Mouse (Mus musculus) mouse embryonic stem cell (cell line): ENCODE measurements at regions not wholly inside any gene's neighbourhood (a gene's known extent, or its start where the extent isn't known, plus 50 kb on each side); places are given as distances from the start of the nearest gene placed in this dataset.

Experiments
- in situ Hi-C, 2 experiments: fragments of 300-500 bp; cut with MboI; formaldehyde crosslinking; loops; 1 replicate in 1 of 2; 3 replicates in 1 of 2; pipeline ENCODE4 v1.14.3; 2019 to 2020; ENCODE audit warnings: low sequenced_read_pairs in 2 of 2, low pct_unique_long_range_greater_than_20kb in 1 of 2, mixed read lengths in 1 of 2; ENCODE audit not compliant: unreplicated experiment in 1 of 2

DNA sequence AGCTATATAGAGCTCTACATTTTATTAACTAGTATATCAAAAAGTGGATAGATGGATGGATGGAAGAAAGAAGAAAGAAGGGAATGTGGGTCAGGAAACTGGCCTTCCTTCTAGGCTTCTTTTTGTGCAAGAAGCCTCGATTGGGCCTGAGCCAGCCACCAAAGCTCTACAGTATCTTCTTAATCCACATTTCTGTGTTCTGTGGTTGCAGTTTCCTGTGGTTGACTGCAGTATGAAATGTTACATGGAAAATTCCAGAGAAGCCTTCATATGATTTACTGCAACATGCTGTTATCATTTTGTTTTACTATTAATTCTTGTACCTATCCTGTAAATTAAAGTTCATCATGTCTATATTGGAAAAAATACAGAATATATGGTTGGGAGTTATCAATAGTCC, 173.3 kb downstream of the Gm5447 start:
- in situ Hi-C loops = no loop called here

DNA sequence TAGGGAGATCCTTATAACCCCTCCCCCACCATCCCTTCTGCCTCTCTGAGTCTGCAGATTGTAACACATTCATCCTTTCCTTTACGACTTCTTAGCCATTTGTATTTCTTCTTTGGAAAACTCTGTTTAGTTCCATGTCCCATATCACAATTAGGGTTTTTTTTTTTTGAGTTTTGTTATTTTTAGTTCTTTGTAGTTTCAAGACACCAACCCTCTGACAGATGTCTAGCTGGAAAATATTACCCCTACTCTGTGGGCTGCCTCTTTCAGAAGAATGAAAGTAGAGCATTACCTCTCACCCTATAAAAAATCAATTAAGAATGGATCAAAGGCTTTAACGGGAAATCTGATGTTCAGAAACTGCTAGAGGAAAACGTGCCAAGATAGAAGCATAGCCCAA, 180.1 kb downstream of the Gm5447 start:
- in situ Hi-C loops = no loop called here

DNA sequence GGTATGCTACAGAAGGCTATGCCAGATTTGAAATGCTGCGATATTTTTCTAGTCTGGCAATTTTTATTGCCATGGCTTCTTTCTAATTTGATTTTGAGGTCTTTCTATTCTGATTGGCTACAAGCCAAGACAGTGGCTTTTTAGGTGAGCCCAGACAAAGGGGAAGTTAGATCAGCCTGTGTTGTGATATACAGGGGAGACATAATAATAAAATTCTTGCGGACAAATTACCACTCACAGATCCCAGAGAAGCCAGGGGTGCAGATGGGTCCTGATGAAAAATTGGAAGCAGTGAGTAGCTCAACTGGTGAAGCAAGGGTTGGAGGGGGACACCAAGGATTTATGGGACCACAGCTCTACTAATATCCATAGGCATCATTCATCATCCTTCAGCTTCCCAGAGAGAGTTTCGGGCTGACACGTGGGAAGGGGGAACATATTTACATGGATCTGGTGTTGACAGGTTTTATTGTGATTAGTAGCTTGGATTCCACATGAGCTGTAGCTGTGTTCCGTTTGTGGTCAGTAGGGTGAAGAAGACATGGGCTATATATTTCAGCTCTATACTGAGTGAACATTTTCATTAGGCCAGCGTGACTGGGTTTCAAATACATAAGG, 190.0 kb downstream of the Gm5447 start:
- in situ Hi-C loops = no loop called here

DNA sequence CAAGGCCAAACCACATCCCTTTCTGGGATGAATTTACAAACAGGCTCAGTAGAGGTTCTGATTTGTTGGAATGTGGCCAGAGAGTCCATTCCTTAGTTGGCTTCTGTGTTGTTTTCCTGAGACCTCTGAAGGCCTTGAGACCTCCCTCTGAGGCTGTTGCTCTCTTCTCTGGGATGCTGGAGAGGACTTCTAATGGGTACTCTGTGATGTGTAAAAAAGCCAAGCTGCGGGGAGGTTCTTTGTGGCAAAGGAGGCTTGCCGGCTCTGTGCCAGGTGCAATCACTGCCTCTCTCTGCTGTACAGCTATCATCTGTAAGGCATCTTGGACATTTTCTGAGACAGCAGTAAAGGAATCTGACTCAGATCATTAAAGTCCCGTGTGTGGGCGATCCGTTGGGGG, 192.3 kb downstream of the Gm5447 start:
- in situ Hi-C loops = no loop called here

DNA sequence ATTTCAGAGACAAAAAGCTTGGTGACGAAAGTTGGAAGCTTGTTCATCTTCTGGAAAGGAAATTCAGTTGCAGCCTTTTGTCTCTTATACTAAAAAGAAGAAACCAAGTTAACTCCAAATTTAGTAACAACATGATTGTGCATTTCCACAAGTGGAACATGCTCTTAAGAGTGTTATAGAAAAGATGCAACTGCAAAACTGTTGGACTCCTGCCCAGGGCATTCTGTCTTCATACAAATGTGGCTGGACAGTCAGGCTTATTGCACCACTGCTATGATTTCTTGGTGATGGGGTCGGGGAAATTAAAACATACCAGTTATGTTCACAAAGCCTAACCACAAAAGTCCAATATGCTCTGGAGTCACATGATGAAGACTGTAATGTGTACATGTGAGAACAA, 194.8 kb downstream of the Gm5447 start:
- in situ Hi-C loops = no loop called here

DNA sequence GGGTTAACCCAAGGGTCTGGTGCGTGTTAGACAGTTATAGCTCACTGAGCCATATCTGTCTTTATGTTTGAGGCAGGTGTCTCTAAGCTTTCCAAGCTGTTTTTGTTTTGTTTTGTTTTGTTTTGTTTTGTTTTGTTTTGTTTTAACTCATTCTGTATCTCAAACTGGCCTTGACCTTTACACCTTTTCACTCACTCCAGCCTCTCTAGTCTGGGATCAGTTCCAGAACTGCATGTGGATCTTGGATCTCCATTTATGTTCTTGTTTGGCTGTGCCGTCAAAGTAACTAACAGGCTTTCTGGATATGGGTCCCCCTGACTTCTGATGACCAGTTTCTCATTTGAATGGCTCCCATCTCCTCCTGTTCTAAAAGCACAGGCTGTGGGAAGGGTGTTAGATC, 197.7 kb downstream of the Gm5447 start:
- in situ Hi-C loops = no loop called here

DNA sequence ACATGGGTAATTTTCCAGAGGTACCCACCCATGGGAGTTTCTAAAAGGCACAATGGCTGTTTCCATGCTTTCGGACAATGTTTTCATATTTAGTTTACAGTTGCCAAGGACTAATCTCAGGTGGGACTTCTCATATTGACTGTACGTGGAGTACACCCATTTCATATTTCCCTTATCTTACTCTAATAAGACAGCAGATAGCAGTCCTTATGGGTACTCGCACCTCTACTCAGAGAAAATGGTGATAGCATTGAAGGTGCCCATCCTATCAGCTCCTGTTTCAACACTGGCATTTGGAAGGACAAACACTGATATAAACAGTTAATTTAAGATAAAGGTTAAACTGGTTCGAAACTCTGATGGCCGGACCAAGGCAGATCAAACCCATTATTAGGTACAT, 198.6 kb downstream of the Gm5447 start:
- in situ Hi-C loops = no loop called here

DNA sequence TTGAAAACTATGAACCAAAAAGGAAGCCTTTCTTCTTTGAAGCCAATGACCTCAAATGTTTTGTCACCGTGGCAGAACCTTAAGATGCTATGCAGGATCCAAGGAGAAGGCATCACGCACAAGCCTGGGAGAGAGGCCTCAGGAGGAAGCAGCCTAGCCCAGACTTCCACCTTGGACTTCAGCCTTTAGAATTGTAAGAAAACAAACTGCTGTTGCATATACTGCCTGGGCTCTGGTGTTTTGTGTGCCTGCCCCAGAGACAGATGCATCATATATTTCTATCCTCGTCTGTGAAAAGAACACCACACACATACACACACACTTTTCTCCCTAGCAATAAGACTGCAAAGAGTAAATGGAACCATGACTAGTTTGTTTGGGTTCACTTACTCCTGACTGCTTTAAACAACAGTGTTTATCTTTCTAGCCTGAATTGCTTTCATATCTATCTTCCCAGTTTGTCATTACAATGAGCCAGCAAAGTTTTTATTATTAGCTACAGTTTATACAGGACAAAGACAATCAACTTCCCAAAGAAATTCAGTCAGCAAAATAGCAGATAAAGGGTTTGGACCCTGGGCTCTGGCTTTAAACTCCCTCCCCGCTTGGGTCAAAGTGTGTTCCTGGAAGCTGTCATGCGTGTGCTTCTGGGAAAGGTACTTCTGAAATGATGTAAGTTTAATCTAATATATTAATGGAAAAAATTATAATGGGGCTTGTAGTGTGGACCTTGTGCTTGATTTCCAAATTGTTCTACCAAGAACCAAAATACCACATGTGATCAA, 204.2 kb downstream of the Gm5447 start:
- in situ Hi-C loops = loop anchor here in 1 of 2 experiments (25.0 kb wide), 1 partner anchor 291 kb away; no protein-coding TSS in a partner anchor

DNA sequence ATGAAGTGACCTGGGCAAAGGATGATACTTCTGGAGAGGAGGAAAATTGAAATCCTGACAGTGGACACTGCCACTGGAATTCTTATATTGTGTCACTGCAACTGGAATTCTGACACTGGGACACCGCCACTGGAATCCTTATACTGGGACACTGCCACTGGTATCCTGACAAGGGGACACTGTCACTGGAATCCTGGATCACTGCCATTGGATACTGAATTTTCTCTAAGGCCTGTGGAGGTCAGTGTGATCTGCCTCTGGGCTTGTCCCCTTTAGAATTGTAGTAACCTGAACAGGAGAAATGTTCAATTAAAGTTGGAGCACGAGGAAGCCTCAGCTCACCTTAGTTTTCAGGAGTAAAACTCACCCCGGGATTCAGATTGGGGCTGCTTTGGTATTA, 205.0 kb downstream of the Gm5447 start:
- in situ Hi-C loops = loop anchor here in 1 of 2 experiments (25.0 kb wide), 1 partner anchor 292 kb away; no protein-coding TSS in a partner anchor

DNA sequence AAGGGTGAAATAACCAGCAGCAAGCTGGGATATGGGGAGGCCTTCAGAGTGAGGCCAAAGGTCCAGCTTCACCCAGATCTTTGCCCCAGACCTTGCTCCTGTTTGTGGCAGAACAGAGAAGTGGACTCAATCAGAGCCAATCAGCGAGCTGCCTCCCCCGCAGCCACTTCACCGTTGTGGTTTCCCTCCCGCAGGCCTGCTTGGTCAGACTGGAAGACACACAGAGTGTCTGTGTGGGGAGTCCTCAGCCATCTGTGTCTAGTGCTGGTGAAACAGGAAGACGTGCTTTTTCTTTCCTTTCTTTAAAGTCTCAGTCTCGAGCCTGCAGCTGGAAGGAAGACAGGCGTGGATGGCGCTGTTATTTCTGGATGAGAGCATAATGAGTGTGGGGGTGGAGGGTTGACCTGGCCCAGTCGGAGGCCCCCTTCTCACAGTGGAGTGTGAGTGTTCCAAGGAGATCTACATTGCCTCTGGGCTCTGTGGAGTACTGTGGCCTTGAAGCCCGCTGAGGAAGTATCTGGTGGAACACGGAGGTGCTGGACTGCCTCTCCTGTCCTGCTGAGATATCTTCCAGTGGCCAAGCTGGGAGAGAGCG, 205.5 kb downstream of the Gm5447 start:
- in situ Hi-C loops = loop anchor here in 1 of 2 experiments (25.0 kb wide), 1 partner anchor 292 kb away; no protein-coding TSS in a partner anchor

DNA sequence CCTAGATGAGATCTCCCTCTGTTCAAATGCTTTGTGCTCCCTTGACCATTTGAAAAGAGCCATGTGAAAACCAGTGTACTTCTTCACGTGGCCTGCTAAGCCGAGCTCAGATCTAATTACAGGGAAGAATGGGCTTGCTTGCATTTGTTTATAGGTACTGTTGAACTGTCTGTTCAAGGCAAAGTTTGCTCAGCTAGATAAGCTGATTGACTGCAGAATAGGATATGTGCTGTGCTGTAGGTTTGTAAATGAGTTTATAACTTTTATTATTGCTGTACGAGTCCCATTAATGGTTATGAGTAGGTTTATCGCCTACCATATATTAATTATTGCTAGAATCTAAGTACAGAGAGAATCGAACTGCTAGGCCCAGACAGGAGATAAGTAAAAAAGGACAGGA, 207.5 kb downstream of the Gm5447 start:
- in situ Hi-C loops = loop anchor here in 1 of 2 experiments (25.0 kb wide), 1 partner anchor 294 kb away; no protein-coding TSS in a partner anchor

DNA sequence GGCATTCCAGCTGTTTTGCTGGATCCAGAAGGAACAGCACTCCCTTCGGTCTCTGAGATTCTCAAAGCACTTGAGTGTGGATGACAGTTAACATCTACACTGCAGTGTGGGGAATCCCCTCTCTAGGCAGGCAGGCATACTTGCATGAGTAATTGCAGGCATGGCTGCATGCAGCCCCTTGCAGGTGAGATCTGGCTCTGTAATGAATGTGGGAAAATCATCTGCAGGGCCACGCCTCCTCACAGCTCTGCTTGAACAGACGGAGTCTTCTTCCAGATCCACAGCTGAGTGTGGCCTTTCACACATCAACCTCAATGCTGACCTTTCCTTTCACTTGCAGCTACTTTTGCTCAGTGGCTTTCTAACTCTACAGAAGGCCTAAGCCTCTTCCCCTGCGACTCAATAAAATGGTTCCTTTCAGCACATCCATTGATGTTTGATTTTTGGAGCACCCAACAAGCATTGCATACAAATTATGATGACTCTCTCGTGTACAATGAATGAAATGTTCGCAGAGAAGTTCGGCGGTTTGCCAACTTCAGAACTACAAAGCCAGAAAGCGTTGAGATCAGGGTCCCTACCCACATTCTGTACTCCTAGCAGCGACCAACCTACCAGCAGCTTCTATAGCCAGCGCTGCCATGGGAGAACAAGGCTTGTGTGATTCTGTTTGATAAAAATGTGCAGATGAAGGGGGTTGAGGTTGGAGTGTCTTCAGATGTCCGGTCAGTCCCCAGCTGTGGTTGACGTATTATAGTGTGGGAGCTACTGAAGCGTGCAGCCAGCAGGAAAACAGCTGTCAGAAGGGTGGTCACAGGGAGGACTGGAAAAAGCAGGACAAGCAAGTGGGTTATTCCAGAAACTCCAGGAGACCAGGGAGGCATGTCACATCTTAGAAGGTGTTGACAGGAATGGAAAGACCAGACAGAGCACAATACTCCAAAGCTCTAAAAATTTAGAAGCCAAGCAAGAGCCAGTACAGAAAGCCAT, 211.1 kb downstream of the Gm5447 start:
- in situ Hi-C loops = loop anchor here in 1 of 2 experiments (25.0 kb wide), 1 partner anchor 298 kb away; no protein-coding TSS in a partner anchor

DNA sequence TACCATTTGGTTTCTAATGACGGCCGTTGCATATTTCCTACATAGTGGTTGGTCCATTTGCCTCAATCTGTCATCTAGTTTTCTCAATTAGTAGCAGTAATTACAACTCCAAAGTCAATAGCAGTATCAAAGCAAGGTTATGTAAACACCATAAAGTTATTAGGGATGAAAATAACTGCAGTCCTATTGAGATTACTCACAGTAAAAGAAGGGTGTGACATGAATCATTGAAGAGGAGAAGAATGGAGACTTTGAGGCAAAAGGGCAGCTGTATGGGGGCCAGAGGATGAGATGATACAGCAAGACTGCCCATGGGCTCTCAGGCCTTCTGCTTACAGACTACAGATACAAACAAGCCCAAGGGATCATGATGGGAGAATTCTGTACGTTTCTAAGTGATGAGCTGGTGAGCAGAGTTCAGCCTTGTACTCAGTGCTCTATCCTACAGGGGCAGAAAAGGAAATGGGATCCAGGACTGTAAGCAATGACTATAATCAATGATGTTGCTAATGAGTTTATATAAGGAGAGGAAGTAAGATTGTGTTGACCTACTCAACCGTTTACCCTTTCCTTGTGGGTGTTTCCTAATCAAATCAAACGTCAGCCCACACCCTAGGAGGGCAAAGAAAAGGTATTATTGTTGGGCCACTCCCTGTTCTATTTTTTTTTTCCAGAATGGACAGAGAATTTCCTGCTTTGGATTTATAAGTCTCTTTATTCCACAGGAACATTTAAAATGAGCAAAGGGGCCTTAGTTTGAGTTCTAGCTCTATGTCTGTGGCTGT, 213.0 kb downstream of the Gm5447 start:
- in situ Hi-C loops = loop anchor here in 1 of 2 experiments (25.0 kb wide), 1 partner anchor 300 kb away; no protein-coding TSS in a partner anchor

DNA sequence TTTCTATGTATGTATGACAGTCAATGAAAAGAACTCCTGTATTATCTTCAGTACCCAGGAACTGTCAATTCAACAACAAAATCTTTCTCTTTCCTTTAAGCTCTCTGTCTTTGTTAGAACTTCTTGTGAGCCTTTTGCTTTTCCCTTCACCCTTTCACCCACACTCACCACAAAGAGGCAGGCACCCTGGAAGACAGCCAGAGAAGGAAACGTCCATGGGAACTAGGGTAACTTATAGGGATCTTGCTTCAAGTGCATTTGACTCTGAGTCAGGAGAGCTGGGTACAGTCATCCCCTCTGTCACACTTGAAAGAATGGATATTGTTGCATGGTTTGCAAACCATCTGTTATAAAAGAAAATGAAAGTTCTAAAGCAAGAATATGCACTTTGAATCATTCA, 215.1 kb downstream of the Gm5447 start:
- in situ Hi-C loops = loop anchor here in 1 of 2 experiments (25.0 kb wide), 1 partner anchor 302 kb away; no protein-coding TSS in a partner anchor

DNA sequence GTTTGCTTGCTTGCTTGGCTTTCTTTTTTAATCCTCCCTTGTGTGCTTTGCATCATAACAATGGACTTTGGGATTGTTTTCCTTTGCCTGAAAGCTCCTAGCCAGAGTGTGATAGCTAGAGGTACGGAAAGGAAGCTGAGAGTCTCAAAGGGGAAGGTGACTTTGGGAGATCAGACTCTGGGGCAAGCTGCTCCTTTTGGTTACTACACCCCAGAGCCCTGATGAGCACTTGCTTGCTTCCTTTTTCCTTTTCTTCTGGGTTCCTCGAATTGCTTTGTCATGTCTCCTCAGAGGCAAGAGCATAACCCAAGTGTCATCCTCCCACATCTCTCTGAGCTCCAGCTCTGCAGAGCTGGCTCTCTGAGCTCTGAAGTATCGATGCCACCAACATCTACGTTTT, 216.0 kb downstream of the Gm5447 start:
- in situ Hi-C loops = loop anchor here in 1 of 2 experiments (25.0 kb wide), 1 partner anchor 303 kb away; no protein-coding TSS in a partner anchor

DNA sequence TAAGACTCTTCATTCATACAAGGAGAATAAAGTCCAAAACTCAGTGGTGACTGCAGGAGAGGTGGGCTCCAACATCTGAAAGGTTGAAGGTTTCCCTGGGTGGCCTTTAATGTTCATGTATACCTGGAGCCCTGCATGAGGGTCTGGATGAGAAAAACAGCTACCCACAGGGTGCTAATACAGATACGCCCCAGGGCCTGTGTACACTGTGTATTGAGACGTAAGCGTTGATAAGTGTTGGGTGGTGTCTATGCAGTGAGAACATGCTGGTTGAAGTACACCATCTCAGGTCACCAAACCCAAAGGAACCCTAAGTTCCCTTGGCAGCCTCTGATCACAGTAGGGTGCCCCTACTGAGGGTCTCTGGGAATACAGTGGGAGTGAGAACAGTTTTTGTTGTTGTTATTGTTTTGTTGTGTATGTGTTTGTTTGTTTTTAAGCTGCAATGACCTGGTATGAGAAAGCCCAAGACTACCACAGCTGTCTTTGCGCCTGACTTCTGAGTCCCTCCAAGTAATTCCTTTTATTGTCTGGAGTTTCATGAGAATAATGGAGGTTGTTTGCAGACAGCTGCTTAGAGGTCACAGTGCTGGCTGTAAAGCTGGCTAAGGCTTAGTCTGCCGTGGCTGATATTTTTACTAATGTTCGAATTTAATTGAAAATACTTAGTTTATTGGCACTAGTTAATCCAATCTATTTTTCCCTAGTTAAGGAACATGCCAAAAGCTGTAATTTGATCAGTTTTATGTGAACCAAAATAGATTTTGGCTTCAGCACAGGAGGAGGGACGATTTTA, 217.5 kb downstream of the Gm5447 start:
- in situ Hi-C loops = loop anchor here in 1 of 2 experiments (25.0 kb wide), 1 partner anchor 304 kb away; no protein-coding TSS in a partner anchor
